Mouse (Mus musculus) heart, embryonic 16.5 days (tissue): Measurements from ENCODE around the gene Adgrd1. TPM values are rescaled to one million over a fixed set of nuclear protein-coding genes. Genes with fewer than 3 reads are reported as not detected.

ENCODE experiments used
- ATAC-seq: fragments of 200-750 bp; cut with Nextera tagmentation; replicated peaks from 2 replicates; pipeline ENCODE4 v1.8.0; 2017; ENCODE audit warnings: moderate number of reproducible peaks; ENCODE audit not compliant: insufficient read depth, low FRiP score; ENCODE audit errors: extremely low read depth
- H3K27ac ChIP-seq: fragments of 300-500 bp; sonication (generic); 2 replicates; pipeline ENCODE4 v1.5.1; 2014; ENCODE audit warnings: mild to moderate bottlenecking, low read length, control low read depth, moderate library complexity
- H3K27me3 ChIP-seq: fragments of 300-500 bp; sonication (generic); 2 replicates; pipeline ENCODE4 v1.6.1; 2014; ENCODE audit warnings: low read length, mixed read lengths; ENCODE audit not compliant: control insufficient read depth, insufficient read depth
- H3K36me3 ChIP-seq: fragments of 300-500 bp; sonication (generic); 2 replicates; pipeline ENCODE4 v1.6.1; 2014; ENCODE audit not compliant: control insufficient read depth, insufficient read depth
- H3K4me1 ChIP-seq: fragments of 300-500 bp; sonication (generic); 2 replicates; pipeline ENCODE4 v1.6.1; 2014; ENCODE audit warnings: low read length, mixed read lengths; ENCODE audit not compliant: control insufficient read depth, insufficient read depth
- H3K4me2 ChIP-seq: fragments of 300-500 bp; sonication (generic); 2 replicates; pipeline ENCODE4 v1.6.1; 2014; ENCODE audit warnings: low read depth, mild to moderate bottlenecking, control low read depth, low read length
- H3K4me3 ChIP-seq: fragments of 300-500 bp; sonication (generic); 2 replicates; pipeline ENCODE4 v1.5.1; 2014; ENCODE audit warnings: mild to moderate bottlenecking, control low read depth, low read length
- H3K9ac ChIP-seq: fragments of 300-500 bp; sonication (generic); 2 replicates; pipeline ENCODE4 v1.6.1; 2014; ENCODE audit warnings: low read length, control low read depth
- H3K9me3 ChIP-seq: fragments of 300-500 bp; sonication (generic); replicated peaks from 2 replicates; pipeline ENCODE4 v1.6.1; 2016; ENCODE audit warnings: low read length; ENCODE audit not compliant: control insufficient read depth
- WGBS: fragments of 180-500 bp; shearing (Covaris S2); extraction: QIAGEN DNeasy Blood & Tissue Kit; methylation state at CpG from one replicate; pipeline ENCODE4 v1.1.7; 2014; 5-methylcytosine and 5-hydroxymethylcytosine counted together
- polyA plus RNA-seq: library from polyadenylated mRNA; unstranded; fragments of >200 nt; fragmentation: Nextera tagmentation; extraction: Ambion mirVana; gene quantifications from 2 replicates; pipeline ENCODE4 v1.2.1, GENCODE M21; 2015

The Adgrd1 gene
- polyA plus RNA-seq, 1 experiment from 2014 or later = 3.1 TPM

DNA sequence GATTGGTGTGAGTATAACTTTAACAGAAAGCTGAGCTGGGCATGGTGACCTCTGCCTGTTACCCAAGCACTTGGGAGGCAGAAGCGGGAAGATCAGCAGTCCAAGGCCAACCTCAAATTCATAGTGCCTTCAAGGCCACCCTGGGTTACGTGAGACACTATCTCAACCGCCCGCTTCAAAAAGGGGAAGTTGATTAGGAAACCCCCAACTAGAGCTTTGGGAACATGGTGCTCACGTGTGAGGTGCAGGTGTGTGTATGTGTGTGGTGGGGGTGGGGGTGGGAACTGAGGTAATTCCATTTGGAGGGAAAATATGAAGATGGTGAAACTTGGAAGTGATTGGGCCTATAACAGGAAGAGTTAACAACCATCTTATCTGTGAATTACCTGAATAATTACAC lies 19.3 kb upstream of the Adgrd1 start:
- Histone ChIP-seq H3K36me3 (no peaks in the 10 kb centered on the region), H3K27me3 (no peaks in the 10 kb centered on the region), H3K9me3 (no peaks in the 10 kb centered on the region), H3K27ac (no peak overlapping the region), H3K9ac (no peak overlapping the region), H3K4me3 (no peak overlapping the region), H3K4me2 (no peak overlapping the region), H3K4me1 (no peaks in the 10 kb centered on the region)
- ATAC-seq = no peak
- WGBS = 79% methylated on average over 5 of the region's 5 CpGs

DNA sequence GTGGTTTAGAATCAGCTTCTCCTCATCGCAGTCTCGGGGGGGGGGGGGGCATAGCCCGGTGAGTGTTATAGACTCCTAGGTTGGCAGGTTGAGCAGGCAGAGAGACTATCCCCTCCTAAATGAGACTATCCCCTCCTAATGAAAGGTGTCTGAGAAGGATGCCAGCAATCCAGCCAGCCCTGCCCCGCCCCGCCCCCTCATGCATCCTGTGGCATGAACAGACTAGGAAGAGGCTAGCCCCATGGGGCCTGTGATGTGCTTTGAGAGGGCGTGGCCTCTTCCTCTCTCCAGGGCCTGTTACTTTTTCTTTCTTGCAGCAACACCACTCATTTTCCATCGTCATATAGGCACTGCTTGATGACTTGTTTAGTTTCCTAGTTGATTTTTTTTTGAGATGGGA lies 15.0 kb upstream of the Adgrd1 start:
- H3K27ac ChIP-seq = no peak overlapping the region
- H3K9me3 ChIP-seq = no peaks in the 10 kb centered on the region
- no peaks in the 10 kb centered on the region for H3K36me3 ChIP-seq
- H3K4me3 ChIP-seq = no peak overlapping the region
- no peaks in the 10 kb centered on the region for H3K27me3 ChIP-seq
- H3K4me2 ChIP-seq = no peak overlapping the region
- ATAC-seq = no peak
- H3K9ac ChIP-seq = no peak overlapping the region
- H3K4me1 ChIP-seq = no peaks in the 10 kb centered on the region
- WGBS = 76% methylated on average over 7 of the region's 7 CpGs

DNA sequence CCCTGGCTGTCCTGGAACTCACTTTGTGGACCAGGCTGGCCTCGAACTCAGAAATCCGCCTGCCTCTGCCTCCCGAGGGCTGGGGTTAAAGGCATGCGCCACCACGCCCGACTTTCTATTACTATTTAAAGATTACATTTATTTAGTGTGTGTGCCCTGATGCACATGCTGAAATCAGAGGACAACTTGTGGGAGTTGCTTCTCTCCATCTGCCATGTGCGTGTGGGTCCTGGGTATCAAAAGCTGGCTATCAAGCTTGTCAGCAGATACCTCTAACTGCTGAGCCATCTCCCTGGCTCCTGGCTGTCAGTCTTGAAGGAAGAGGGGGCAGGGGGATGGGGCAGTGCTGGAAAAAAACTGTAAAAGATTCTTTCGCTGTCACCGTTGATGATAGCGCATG lies 11.4 kb upstream of the Adgrd1 start:
- no peak overlapping the region for H3K9ac ChIP-seq
- H3K9me3 ChIP-seq = no peaks in the 10 kb centered on the region
- WGBS = 80% methylated on average over 10 of the region's 10 CpGs
- H3K4me2 ChIP-seq = no peak overlapping the region
- no peak overlapping the region for H3K4me3 ChIP-seq
- H3K27me3 ChIP-seq = no peaks in the 10 kb centered on the region; the same call in 1 of the 2 replicates
- no peak for ATAC-seq
- no peaks in the 10 kb centered on the region for H3K36me3 ChIP-seq
- H3K27ac ChIP-seq = no peak overlapping the region
- no peaks in the 10 kb centered on the region for H3K4me1 ChIP-seq

- Histone ChIP-seq H3K9ac (no peak overlapping the region), H3K4me1 (peaks cover 9% of the 10 kb centered on the region), H3K4me2 (no peak overlapping the region), H3K36me3 (no peaks in the 10 kb centered on the region), H3K27ac (no peak overlapping the region), H3K27me3 (no peaks in the 10 kb centered on the region; the same call in 1 of the 2 replicates), H3K4me3 (no peak overlapping the region), H3K9me3 (no peaks in the 10 kb centered on the region)
- 57% methylated on average over 10 of the region's 10 CpGs for WGBS
- ATAC-seq = no peak
Measured at GRCm38 (mm10) chr5:129092345-129093065, 4.0 kb upstream of the Adgrd1 start.

- WGBS = 63% methylated on average over 4 of the region's 4 CpGs
- Histone ChIP-seq H3K27ac (no peak overlapping the region), H3K36me3 (no peaks in the 10 kb centered on the region), H3K4me1 (peaks cover 9% of the 10 kb centered on the region), H3K4me2 (no peak overlapping the region), H3K4me3 (no peak overlapping the region), H3K9me3 (no peaks in the 10 kb centered on the region), H3K27me3 (no peaks in the 10 kb centered on the region; the same call in 1 of the 2 replicates), H3K9ac (no peak overlapping the region)
- no peak for ATAC-seq
Measured at GRCm38 (mm10) chr5:129093158-129093557, 3.4 kb upstream of the Adgrd1 start.

GRCm38 (mm10) chr5:129094236-129094635 lies 2.3 kb upstream of the Adgrd1 start:
- Histone ChIP-seq H3K36me3 (no peaks in the 10 kb centered on the region), H3K27me3 (no peaks in the 10 kb centered on the region), H3K27ac (no peak overlapping the region), H3K9me3 (no peaks in the 10 kb centered on the region), H3K9ac (no peak overlapping the region), H3K4me3 (no peak overlapping the region), H3K4me1 (peaks cover 9% of the 10 kb centered on the region), H3K4me2 (no peak overlapping the region)
- WGBS = 59% methylated on average over 5 of the region's 5 CpGs
- ATAC-seq = no peak

DNA sequence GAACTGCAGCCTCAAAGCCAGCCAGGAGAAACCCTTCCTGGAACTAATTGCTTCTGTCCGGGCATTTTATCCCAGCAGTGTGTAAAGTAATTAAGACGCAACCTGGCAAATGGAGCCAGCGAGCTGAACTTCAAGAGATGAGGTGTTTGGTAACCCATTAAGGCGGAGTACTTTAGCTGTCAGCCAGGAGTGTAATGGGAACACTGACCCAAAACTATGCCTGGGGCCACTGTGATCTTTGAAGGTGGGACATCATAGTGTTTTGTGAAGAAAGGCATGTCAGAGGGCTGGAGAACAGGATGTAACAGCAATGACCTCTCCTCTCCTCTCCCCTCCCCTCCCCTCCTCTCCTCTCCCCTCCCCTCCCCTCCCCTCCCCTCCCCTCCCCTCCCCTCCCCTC lies 7.5 kb downstream of the Adgrd1 start:
- no peaks in the 10 kb centered on the region for H3K9me3 ChIP-seq
- no peak overlapping the region for H3K4me3 ChIP-seq
- ATAC-seq = no peak
- H3K4me2 ChIP-seq = no peak overlapping the region
- 68% methylated on average over 4 of the region's 4 CpGs for WGBS
- H3K4me1 ChIP-seq = no peaks in the 10 kb centered on the region
- H3K36me3 ChIP-seq = no peaks in the 10 kb centered on the region
- H3K27ac ChIP-seq = no peak overlapping the region
- peaks cover 4% of the 10 kb centered on the region; the same call in 1 of the 2 replicates for H3K27me3 ChIP-seq
- H3K9ac ChIP-seq = no peak overlapping the region

DNA sequence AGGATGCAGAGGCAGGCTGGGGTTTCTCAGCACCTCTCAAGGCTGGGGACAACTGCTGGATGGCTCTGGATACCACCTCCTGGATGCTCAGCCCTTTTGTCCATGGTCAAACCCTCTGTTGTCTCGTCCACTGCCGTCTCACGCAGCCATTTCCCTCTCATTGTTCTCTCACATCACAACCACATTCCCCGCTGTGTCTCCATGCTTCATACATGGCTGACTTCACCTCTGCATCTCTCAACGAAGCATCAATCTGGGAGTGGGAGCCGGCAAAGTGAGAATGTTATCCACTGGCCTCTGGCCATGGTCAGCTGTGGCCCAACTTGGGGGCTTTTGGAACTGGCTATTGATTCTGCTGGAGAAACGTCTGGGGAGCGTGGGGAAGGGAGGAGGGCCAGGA lies 15.2 kb downstream of the Adgrd1 start:
- WGBS = 68% methylated on average over 8 of the region's 8 CpGs
- H3K36me3 ChIP-seq = no peaks in the 10 kb centered on the region

DNA sequence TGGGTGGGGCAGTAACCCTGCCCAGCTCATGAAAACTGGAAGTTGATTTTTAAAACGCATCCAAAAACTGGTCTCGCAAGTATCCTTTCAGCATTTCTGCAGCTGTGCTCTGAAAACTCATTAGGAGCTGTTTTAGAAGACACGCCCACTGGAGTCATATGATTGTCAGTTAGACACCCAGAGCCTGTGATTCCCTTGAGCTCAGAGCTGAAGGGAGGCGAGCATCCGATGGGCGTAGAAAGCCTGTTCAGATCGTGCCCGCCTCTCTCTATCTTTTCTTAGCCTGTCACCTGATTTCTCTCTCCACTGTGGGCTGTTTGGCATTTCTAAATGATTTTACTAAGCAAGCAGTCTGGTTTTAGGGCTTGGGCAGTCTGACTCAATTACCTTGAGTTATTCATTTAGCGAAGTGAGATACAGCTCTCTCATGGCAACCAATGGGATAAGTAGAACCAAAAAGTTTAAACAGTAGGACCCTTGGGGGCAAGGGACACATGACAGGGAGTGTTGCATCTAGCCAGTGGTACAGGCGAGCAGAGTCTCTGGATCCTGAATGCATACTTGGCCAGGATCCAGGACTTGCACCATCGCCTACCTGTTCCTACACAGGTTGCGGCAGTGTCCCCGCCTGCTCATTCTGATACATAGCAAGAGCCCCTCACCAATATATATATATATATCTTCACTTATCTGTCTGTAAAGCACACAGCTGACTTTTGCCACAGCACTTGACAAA lies 17.4 kb downstream of the Adgrd1 start:
- Histone ChIP-seq H3K9ac (no peak overlapping the region), H3K4me2 (no peak overlapping the region), H3K36me3 (no peaks in the 10 kb centered on the region), H3K4me3 (no peak overlapping the region), H3K27me3 (no peaks in the 10 kb centered on the region), H3K27ac (no peak overlapping the region), H3K9me3 (no peaks in the 10 kb centered on the region), H3K4me1 (no peaks in the 10 kb centered on the region)
- WGBS = 64% methylated on average over 13 of the region's 13 CpGs
- ATAC-seq = no peak

More for the DNA sequence above, 15.2 kb downstream of the Adgrd1 start:
- H3K9me3 ChIP-seq = no peaks in the 10 kb centered on the region
- H3K27ac ChIP-seq = no peak overlapping the region
- H3K27me3 ChIP-seq = peaks cover 4% of the 10 kb centered on the region; the same call in 1 of the 2 replicates
- no peak for ATAC-seq
- H3K9ac ChIP-seq = no peak overlapping the region
- no peaks in the 10 kb centered on the region for H3K4me1 ChIP-seq
- H3K4me3 ChIP-seq = no peak overlapping the region
- H3K4me2 ChIP-seq = no peak overlapping the region
